Mouse (Mus musculus) heart, embryonic 14.5 days (tissue): Measurements from ENCODE around the gene Rap1b. TPM values are rescaled to one million over a fixed set of nuclear protein-coding genes. Genes with fewer than 3 reads are reported as not detected.
A peak's percentile ranks its signal among the peaks of the same experiment; 100 is the strongest.

Source experiments
- ATAC-seq: fragments of 200-750 bp; cut with Nextera tagmentation; 2 replicates; pipeline ENCODE4 v1.8.0; 2017; ENCODE audit warnings: low read depth, moderate TSS enrichment; ENCODE audit not compliant: insufficient number of reproducible peaks, insufficient read depth, low FRiP score
- H3K27ac ChIP-seq, 2 experiments: fragments of 200-500 bp in 1 of 2; fragments of 300-500 bp in 1 of 2; sonication (generic) in 1 of 2; replicated peaks in 1 of 2; 2 replicates each; pipeline ENCODE4 v1.5.1; 2012 to 2014; ENCODE audit warnings: low read depth in 2 of 2, low read length in 2 of 2, control low read depth in 1 of 2, mild to moderate bottlenecking in 1 of 2, mixed read lengths in 1 of 2; ENCODE audit not compliant: control insufficient read depth in 1 of 2, insufficient read depth in 1 of 2
- H3K27me3 ChIP-seq: fragments of 300-500 bp; sonication (generic); 2 replicates; pipeline ENCODE4 v1.6.1; 2014; ENCODE audit warnings: mild to moderate bottlenecking, low read length, control low read depth; ENCODE audit not compliant: control insufficient read depth, insufficient read depth
- H3K36me3 ChIP-seq: fragments of 300-500 bp; sonication (generic); 2 replicates; pipeline ENCODE4 v1.6.1; 2014; ENCODE audit warnings: mild to moderate bottlenecking, control low read depth, low read length, mixed read lengths; ENCODE audit not compliant: control insufficient read depth, insufficient read depth
- H3K4me1 ChIP-seq, 2 experiments: fragments of 200-500 bp in 1 of 2; fragments of 300-500 bp in 1 of 2; sonication (generic) in 1 of 2; 2 replicates each; pipeline ENCODE4 v1.6.1; 2012 to 2014; ENCODE audit warnings: low read length in 2 of 2, control low read depth in 1 of 2, mixed read lengths in 1 of 2; ENCODE audit not compliant: control insufficient read depth in 2 of 2, insufficient read depth in 2 of 2
- H3K4me2 ChIP-seq: fragments of 300-500 bp; sonication (generic); 2 replicates; pipeline ENCODE4 v1.6.1; 2014; ENCODE audit warnings: mild to moderate bottlenecking, low read length
- H3K4me3 ChIP-seq, 2 experiments: fragments of 200-500 bp in 1 of 2; fragments of 300-500 bp in 1 of 2; sonication (generic) in 1 of 2; 2 replicates each; pipeline ENCODE4 v1.5.1; 2012 to 2014; ENCODE audit warnings: low read length in 2 of 2, mild to moderate bottlenecking in 2 of 2, control low read depth in 1 of 2, low read depth in 1 of 2, moderate library complexity in 1 of 2; ENCODE audit not compliant: control insufficient read depth in 1 of 2, insufficient read depth in 1 of 2
- H3K9ac ChIP-seq: fragments of 300-500 bp; sonication (generic); 2 replicates; pipeline ENCODE4 v1.6.1; 2014; ENCODE audit warnings: mild to moderate bottlenecking, low read length
- H3K9me3 ChIP-seq: fragments of 300-500 bp; sonication (generic); 2 replicates; pipeline ENCODE4 v1.6.1; 2016; ENCODE audit warnings: low read length, control low read depth; ENCODE audit not compliant: control insufficient read depth
- WGBS: fragments of 180-500 bp; shearing (Covaris S2); extraction: QIAGEN DNeasy Blood & Tissue Kit; methylation state at CpG from one replicate; pipeline ENCODE4 v1.1.7; 2014; 5-methylcytosine and 5-hydroxymethylcytosine counted together
- polyA plus RNA-seq: library from polyadenylated mRNA; unstranded; fragments of >200 nt; fragmentation: Nextera tagmentation; extraction: Ambion mirVana; gene quantifications from 2 replicates; pipeline ENCODE4 v1.2.1, GENCODE M21; 2014

Rap1b gene
- polyA plus RNA-seq, 1 experiment from 2014 or later: 143 TPM

DNA sequence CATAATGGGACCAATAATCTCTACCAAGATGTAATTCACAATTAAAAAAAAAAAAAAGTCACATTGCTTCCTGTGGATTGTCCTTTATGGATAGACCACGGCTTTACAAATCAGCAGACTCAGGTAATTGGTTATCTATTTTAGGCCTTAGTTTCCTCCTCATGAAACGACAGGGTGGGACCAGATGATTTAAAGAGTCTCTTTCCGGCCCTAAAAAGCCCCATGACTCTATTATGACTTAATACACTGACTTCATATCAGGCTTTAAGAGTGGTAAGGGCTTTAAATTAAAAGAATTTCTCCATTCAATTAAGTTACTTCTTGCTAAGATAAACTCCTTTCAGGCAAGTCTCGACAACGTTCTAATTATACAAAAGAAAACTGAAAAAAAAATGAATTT is 1.6 kb downstream of the Rap1b start:
- Histone ChIP-seq H3K27me3 (no peaks in the 10 kb centered on the region), H3K9ac (peak overlapping the region; percentile 99), H3K36me3 (no peaks in the 10 kb centered on the region), H3K27ac (no peak overlapping the region; a peak in 1 of 4 replicates), H3K4me1 (peaks cover 3 to 39% of the 10 kb centered on the region in 2 experiments), H3K4me2 (peak overlapping the region; percentile 74), H3K9me3 (no peaks in the 10 kb centered on the region), H3K4me3 (peak overlapping the region; percentile 13 to 96; a peak in 3 of 4 replicates)
- WGBS: 17% methylated on average over 5 of the region's 5 CpGs
- ATAC-seq: no peak

- H3K4me3 ChIP-seq: peak overlapping the region in 1 of 2 experiments; percentile 96; a peak in 1 of 4 replicates
- peak overlapping the region; percentile 74 for H3K4me2 ChIP-seq
- ATAC-seq: no peak
- H3K27ac ChIP-seq: no peak overlapping the region
- H3K9ac ChIP-seq: peak overlapping the region; percentile 99; the same call in 1 of the 2 replicates
- no peaks in the 10 kb centered on the region for H3K27me3 ChIP-seq
- H3K4me1 ChIP-seq: peaks cover 3 to 39% of the 10 kb centered on the region in 2 experiments
- H3K36me3 ChIP-seq: no peaks in the 10 kb centered on the region
- H3K9me3 ChIP-seq: no peaks in the 10 kb centered on the region
- WGBS: 58% methylated on average over 5 of the region's 5 CpGs
Measured at GRCm38 (mm10) chr10:117843690-117844089, 2.1 kb downstream of the Rap1b start.

GRCm38 (mm10) chr10:117841765-117842164 is 4.1 kb downstream of the Rap1b start:
- WGBS: 85% methylated on average over 1 of the region's 1 CpGs
- ATAC-seq: no peak

DNA sequence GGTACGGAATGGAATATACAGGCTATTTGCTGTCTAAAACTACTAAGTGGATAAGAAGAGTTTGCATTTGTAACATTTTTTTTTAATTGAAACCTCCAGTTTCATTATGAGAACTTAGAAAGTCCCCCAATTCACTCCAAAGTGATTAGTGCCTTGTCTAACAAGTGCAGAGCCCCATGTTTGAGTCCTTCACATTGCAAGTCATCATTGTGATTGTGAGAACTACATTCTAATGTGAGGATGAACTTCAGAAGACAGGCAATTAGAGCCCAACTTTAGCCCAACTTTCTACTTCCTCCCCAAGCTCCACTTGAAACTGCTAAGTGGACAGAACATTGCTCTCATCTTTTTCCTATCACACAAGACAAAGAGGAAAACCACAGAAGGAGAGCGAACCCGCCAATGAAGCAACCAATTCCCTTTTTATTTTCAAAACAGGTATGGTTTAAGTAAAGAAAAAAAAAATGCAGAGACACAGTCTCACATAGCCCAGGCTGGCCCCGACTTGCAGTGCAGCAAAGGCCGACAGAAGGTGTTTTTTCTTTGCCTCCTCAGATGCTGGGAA is 5.3 kb downstream of the Rap1b start:
- no peaks in the 10 kb centered on the region for H3K9me3 ChIP-seq
- no peaks in the 10 kb centered on the region for H3K36me3 ChIP-seq
- H3K9ac ChIP-seq: no peak overlapping the region
- ATAC-seq: no peak
- 78% methylated on average over 5 of the region's 5 CpGs for WGBS
- no peak overlapping the region for H3K4me3 ChIP-seq
- H3K27me3 ChIP-seq: no peaks in the 10 kb centered on the region
- H3K4me1 ChIP-seq: peaks cover 0 to 32% of the 10 kb centered on the region in 2 experiments; a peak in 2 of 4 replicates
- no peak overlapping the region for H3K4me2 ChIP-seq
- no peak overlapping the region for H3K27ac ChIP-seq

More at GRCm38 (mm10) chr10:117841765-117842164, 4.1 kb downstream of the Rap1b start:
- H3K27ac ChIP-seq: no peak overlapping the region
- no peak overlapping the region for H3K9ac ChIP-seq
- no peaks in the 10 kb centered on the region for H3K36me3 ChIP-seq
- H3K9me3 ChIP-seq: no peaks in the 10 kb centered on the region
- H3K4me2 ChIP-seq: peak overlapping the region; percentile 11; the same call in 1 of the 2 replicates
- no peaks in the 10 kb centered on the region for H3K27me3 ChIP-seq
- peaks cover 2 to 35% of the 10 kb centered on the region in 2 experiments for H3K4me1 ChIP-seq
- H3K4me3 ChIP-seq: no peak overlapping the region

DNA sequence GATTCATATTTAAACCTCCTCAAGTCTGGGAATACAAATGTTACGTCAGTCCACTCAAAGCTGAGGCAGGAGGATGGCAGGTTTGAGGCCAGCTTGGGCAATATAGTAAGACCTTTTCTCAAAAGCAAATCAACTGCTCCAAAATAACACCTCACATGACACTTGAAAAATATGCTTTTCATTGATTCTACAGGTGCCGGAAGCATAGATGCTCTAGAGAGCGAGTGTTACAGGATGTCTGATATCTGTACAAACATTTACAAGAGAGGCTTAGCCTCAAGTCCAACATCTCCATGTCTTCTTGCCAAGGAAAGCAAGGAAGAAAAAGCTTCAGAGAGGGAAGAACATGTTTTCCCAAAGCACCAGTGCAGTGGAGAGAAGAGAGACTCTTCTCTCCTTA is 6.1 kb downstream of the Rap1b start:
- Histone ChIP-seq H3K4me3 (no peak overlapping the region), H3K9ac (no peak overlapping the region), H3K27ac (no peak overlapping the region), H3K4me1 (peaks cover 0 to 32% of the 10 kb centered on the region in 2 experiments; a peak in 2 of 4 replicates), H3K4me2 (no peak overlapping the region), H3K9me3 (no peaks in the 10 kb centered on the region), H3K27me3 (no peaks in the 10 kb centered on the region), H3K36me3 (no peaks in the 10 kb centered on the region)
- WGBS: 78% methylated on average over 3 of the region's 3 CpGs
- ATAC-seq: no peak

- peaks cover 0 to 27% of the 10 kb centered on the region in 2 experiments; a peak in 2 of 4 replicates for H3K4me1 ChIP-seq
- H3K27ac ChIP-seq: no peak overlapping the region
- no peak for ATAC-seq
- WGBS: 89% methylated on average over 3 of the region's 3 CpGs
- no peak overlapping the region for H3K9ac ChIP-seq
- H3K4me2 ChIP-seq: no peak overlapping the region
- H3K36me3 ChIP-seq: no peaks in the 10 kb centered on the region
- H3K9me3 ChIP-seq: no peaks in the 10 kb centered on the region
- H3K4me3 ChIP-seq: no peak overlapping the region
- no peaks in the 10 kb centered on the region for H3K27me3 ChIP-seq
Measured at GRCm38 (mm10) chr10:117838924-117839323, 6.9 kb downstream of the Rap1b start.

DNA sequence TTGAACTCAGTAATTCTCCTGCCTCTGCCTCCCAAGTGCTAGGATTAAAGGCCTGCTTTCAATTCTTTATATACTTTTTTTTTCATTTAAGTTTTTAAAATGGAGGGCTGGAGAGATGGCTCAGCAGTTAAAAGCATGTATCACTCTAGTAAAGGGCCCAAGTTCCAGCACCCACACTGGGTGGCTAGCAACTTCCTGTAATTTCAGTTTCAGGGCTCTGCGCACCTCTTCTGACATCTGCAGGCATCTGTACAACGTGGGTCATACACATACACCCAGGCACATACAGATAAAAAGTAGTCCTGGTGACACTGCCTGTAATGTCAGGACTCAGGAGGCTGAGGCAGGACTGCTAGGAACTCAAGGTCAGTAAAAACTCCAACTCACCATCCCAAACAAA is 9.5 kb downstream of the Rap1b start:
- Histone ChIP-seq H3K4me2 (no peak overlapping the region), H3K36me3 (no peaks in the 10 kb centered on the region), H3K27ac (no peak overlapping the region), H3K4me3 (no peak overlapping the region), H3K9me3 (no peaks in the 10 kb centered on the region), H3K4me1 (peaks cover 0 to 19% of the 10 kb centered on the region in 2 experiments; a peak in 2 of 4 replicates), H3K9ac (no peak overlapping the region), H3K27me3 (no peaks in the 10 kb centered on the region)
- ATAC-seq: no peak
- WGBS: 63% methylated on average over 2 of the region's 2 CpGs

DNA sequence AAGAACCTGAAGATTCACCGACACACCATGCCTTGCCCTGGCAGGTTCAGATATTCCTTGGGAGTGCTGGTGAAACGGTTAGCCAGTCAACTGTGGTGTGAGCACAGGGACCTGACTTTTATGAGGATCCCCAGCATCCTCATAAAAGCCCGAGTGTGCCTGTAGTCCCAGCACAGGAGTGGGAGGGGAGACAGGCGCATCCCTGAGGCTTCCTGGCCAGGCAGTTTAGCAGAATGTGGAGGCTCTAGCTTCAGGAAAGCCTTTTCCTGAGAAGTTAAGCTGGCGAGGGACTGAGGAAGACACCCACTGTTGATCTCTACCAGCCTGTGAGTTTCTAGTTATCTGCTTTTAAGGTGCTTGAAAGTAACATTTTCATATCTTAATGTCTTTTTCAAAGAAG is 10.4 kb downstream of the Rap1b start:
- H3K9me3 ChIP-seq: no peaks in the 10 kb centered on the region
- no peak overlapping the region for H3K27ac ChIP-seq
- no peaks in the 10 kb centered on the region for H3K36me3 ChIP-seq
- 68% methylated on average over 5 of the region's 5 CpGs for WGBS
- no peak overlapping the region for H3K4me2 ChIP-seq
- peaks cover 0 to 13% of the 10 kb centered on the region in 2 experiments; a peak in 2 of 4 replicates for H3K4me1 ChIP-seq
- no peaks in the 10 kb centered on the region for H3K27me3 ChIP-seq
- no peak for ATAC-seq
- no peak overlapping the region for H3K4me3 ChIP-seq
- no peak overlapping the region for H3K9ac ChIP-seq
